Mouse (Mus musculus) heart, adult 18-20 months (tissue): ENCODE measurements around the gene Ifitm10. TPM values are rescaled to one million over a fixed set of nuclear protein-coding genes. Genes with fewer than 3 reads are reported as not detected.
A peak's percentile ranks its signal among the peaks of the same experiment; 100 is the strongest.
"Not testable (repeated sequence)": the region's sequence is repeated elsewhere in the genome, so short reads cannot be mapped to it uniquely, and the experiment has no call there.

Experiments
- DNase-seq, 2 experiments: peaks; one replicate each; pipeline ENCODE4 v3.0.0; 2021 to 2022; ENCODE audit warnings: mixed read lengths in 1 of 2
- long read RNA-seq, 2 experiments: library from polyadenylated mRNA; stranded (forward); transcript quantifications; one replicate each; pipeline ENCODE4 v2.0.0; 2021
- total RNA-seq, 2 experiments: library from RNA; stranded (reverse); gene quantifications; 2 replicates each; pipeline ENCODE4 v1.2.3; 2021

Ifitm10 gene
- 1 to 10 TPM; 2.0 to 2.2 TPM for total RNA-seq
- long read RNA-seq, experiment 1, partial matches to known transcripts = 0 of 1 reads
- long read RNA-seq, experiment 1, other reads (novel, unspliced or antisense) = 0 of 1 reads
- long read RNA-seq, experiment 2, partial matches to known transcripts = 0 of 1 reads
- long read RNA-seq, experiment 2, other reads (novel, unspliced or antisense) = 1 of 1 reads

DNA sequence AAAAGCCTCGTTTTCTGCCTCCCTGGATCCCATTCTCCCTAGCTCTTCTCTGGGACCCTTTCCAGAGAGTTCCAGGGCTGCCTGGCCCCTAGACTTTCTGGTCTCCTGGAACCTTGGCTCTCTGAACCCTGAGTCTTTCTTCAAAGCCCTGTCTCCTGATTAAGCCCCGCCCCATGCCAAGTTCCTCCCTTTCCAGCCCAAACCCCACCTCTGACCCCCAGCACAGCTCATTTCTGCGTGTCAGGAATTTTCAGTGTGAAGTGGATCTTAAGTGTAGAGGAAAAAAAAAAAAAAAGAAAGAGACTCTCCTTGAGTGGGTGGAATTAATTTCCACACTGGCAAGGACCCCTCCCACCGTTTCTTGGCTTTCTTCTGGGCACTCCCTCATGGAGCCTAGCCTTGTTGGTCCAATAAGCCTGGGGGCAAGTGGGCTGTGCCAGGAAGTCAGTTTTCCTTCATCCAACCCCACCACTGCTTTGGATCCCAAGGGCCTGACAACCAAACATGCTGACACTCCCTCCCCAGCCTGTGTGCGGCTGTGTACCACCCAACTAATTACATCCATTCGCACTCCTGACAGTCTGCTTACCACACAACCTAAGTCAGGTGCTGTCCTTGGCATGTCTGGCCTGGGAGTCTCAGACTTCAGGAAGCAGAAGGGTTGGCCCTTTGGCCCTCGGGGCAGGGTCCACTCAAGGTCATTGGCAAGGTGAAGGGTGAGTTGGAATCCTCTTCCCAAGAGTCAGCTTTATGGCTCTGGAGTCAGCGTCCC lies at the start of gene Ifitm10:
Ifitm10 (minus strand) TSS at position 113 of the 772 bp plus-strand sequence.
- peak in 1 of 2 experiments; percentile 39 for DNase-seq

DNA sequence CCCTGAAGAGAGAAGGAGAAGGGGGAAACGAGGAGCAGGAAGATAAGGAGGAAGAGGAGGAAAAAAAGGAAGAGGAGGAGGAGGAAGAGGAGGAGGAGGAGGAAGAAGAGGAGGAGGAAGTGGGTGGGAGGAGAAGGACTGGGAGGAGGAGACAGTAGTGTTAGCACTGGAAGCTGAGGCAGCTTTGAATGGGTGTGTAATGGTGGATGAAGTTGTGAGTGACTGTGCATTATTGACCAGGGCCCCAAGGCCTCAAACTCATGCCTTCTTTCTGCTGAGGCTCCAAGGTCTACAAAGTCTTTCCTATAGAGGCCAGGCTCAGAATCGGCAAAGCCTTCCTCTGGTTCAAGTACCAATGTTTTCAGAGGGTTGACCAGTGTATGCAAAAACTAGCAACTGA lies 48.3 kb upstream of the Ifitm10 start:
- DNase-seq = no peak

GRCm38 (mm10) chr7:142419887-142420286 lies 46.3 kb upstream of the Ifitm10 start:
- no peak for DNase-seq

GRCm38 (mm10) chr7:142418679-142419078 lies 45.1 kb upstream of the Ifitm10 start:
- DNase-seq = no peak

DNA sequence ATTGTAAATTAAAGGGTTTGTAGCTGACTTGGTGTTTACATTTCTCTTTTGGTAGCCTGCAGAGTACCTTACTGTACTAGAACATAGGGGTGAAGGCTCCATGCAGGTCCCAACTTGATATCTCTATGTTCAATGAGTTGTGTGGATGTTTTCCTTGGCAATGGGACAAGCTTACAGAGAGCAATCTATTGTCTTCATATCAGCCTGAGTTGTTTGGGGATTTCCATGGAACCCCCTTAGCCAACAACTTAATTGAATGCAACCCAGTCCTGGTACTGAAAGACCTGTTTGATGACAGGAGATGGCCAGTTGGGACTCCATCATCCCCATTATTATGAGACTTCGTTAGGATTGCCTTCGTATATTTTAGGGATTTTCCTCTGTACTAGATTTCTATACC lies 44.5 kb upstream of the Ifitm10 start:
- peak; percentile 23 to 70 for DNase-seq

GRCm38 (mm10) chr7:142416225-142416624 lies 42.7 kb upstream of the Ifitm10 start:
- peak in 1 of 2 experiments; percentile 26 for DNase-seq

DNA sequence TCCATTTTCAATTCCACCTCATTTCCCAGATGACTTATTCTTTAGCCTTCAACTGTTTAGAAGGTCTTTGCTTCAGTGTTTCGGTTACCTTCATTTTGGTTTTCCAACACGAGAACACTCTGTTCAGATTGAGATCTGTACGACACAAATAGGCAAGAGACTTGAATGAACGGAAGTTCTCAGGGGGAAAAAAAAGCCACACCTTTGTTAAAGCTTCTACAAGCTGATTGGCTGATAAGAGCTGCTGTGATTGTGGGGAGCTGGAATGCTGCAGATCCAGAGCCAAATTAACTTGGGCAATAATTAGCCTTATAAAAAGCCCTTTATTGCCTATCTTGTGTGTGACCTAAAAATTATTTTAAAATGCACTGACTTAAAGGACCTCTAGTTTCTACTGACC lies 41.8 kb upstream of the Ifitm10 start:
- peak in 1 of 2 experiments; percentile 71 for DNase-seq

DNA sequence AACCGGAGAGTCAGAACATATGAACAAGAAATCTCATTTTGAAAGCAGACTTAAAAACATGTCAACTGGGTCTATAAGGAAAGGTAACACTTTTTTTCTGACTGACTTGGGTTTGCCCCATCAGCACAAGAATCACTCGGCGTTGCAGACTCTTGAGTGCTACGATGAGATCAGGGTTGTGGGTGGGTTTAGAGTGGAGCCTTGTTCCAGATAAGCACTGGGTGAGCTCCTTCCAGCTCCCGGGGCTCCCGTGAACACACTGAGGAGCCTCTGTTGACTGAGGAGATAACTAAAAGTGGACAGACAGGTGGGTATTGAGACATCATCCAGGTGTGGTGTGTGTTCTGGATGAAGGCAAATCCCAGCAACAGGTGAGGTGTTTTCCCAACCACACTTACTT lies 39.7 kb upstream of the Ifitm10 start:
- no peak for DNase-seq

DNA sequence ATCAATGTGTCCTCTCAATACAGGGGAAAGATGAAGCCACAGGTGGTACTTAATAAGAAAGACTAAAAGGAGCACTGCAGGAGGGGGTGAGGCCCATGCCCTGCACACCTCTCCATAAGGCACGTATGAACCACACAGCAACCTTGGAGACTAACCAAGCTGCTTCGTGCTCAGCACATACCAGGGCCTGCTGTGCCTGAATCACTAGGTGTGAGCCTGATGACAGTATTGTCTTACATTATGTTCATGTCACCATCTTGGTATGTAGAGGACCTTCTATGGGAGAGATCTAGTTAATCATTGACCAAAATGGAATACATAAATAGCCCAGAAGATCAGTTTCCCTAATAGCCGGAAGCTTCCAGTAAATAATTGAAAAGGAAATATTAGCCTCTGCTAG lies 36.0 kb upstream of the Ifitm10 start:
- DNase-seq = no peak

DNA sequence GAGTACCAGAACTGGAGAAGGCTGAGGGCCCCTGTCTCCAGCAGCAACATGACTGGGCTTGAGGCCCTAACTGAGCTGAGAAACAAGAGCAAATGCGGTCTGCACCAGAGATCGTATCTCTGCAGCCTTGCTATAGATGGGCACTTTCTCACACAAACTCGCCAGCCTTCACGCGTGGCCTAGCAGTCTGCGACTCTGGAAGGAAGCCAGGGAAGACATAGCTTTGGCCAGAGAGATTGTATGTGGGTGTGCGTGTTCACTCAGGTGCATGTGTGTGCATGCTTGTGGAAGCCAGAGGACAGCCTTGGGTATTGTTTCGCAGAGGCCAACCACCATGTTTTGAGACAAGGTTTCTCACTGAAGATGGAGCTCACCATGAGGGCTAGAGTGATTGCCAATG lies 35.1 kb upstream of the Ifitm10 start:
- DNase-seq = no peak

GRCm38 (mm10) chr7:142407935-142408334 lies 34.4 kb upstream of the Ifitm10 start:
- no peak for DNase-seq

GRCm38 (mm10) chr7:142405134-142405533 lies 31.6 kb upstream of the Ifitm10 start:
- DNase-seq = not testable (repeated sequence)

DNA sequence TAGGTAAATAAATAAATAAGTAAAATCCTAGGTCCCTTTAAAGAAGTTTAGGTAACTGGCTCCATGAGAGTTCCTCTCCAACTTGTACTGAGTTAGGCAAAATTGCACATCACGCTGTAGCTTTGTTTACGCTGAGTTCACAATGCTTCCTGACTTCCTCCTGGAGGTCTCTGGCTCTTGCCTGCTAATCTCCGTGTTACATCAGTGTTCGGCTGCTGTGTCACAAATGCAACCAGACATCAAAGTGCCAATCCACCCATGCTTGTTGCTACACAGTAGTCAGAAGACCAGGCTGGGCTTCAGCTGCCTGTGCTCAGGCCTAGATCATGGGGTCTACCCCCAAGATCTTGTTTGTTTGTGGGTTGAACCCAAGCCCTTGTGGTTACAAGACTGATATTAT lies 30.0 kb upstream of the Ifitm10 start:
- DNase-seq = no peak

GRCm38 (mm10) chr7:142400750-142401142 lies 27.2 kb upstream of the Ifitm10 start:
- DNase-seq = peak in 1 of 2 experiments; percentile 38

DNA sequence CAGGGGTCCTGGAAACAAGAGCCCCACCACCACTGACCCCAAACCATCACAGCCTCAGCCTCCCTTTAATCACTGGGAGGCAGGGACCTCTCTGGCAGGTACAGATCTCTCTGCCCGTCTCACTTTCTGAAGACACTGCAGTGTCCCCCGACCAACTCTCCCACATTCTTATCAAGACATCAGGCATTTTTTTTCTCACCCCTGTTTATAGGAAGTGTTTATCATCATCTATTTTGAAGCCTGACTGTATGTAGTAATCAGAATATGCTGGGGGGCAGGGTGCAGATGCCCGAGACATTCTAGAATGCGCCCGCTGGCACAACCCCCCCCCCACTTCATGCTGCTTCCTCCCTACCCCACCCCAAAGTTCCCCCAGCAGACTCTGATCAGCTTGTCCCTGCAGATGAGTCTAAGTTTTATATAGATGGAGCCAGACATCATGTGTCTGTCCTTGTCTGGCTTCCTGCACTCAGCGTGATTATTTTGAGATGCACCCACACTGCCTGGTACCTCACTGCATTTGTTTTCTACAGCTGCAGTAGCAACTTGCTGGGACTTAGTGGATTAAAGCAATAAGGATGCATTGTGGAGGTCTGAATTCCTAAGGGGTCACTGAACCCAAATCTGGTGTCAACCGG lies 26.7 kb upstream of the Ifitm10 start:
- no peak for DNase-seq

DNA sequence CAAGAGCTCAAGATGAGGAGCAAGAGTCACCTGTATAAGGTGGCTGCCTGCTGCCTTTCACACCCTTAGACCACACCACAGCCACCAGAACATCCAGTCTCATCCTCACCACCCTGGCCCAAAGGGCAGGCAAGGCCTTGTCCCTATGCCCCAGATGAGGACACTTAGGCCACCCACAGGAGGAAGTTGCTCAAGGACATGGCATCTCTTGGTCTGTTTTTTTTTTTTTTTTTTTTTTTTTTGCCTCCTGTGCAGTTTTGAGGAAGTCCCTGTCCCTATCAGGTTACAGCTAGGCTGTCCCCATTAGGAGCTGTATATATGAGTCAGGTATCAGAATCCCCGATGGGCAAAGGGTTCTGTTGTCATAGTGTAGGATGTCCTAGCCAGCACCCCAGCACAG lies 25.7 kb upstream of the Ifitm10 start:
- DNase-seq = peak in 1 of 2 experiments; percentile 42

DNA sequence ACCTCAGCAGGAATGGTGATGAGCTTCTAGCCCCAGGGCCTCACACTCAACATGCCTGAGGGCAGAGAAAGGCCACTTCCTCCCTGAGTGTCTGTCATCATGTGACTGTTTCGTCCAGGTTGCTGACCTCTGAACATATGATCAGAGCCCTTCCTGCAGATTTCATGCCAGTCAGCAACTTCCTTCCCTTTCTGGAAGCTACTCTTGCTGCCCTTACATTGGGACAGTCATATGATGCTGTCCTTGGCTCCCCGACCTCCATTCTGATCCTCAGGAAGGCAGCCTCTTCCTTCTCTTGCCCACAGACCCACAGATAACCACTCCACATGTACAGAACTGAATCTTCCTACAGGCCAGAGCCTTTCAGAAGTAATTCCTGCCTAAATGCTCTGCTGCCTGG lies 24.5 kb upstream of the Ifitm10 start:
- peak in 1 of 2 experiments; percentile 74 for DNase-seq

DNA sequence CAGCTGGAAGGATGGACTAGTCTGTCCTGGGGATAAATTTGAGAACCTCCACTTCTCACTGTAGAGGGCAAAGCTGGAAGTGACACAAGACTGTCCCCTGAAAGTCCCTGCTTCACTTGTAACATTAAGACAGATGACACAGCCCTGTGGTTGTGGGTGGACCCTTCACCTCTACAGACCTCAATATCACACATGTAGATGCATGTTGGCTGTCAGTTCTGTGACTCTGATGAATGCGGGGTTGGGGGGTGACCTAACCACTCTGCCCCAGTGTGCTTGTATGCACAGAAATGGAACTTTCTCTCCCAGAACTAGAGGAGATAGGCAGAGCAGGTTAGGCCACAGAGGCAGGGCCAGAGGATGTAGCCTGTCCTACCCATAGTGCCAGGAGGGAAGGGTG lies 23.1 kb upstream of the Ifitm10 start:
- DNase-seq = no peak

- DNase-seq = no peak
These were observed 21.9 kb upstream of the Ifitm10 start for GRCm38 (mm10) chr7:142395472-142395871.

GRCm38 (mm10) chr7:142394261-142395190 lies 21.0 kb upstream of the Ifitm10 start:
- DNase-seq = peak; percentile 39 to 63

- DNase-seq = peak in 1 of 2 experiments; percentile 48
These were observed 19.6 kb upstream of the Ifitm10 start for GRCm38 (mm10) chr7:142393191-142393590.

- no peak for DNase-seq
These were observed 18.1 kb upstream of the Ifitm10 start for GRCm38 (mm10) chr7:142391609-142392008.
